Mouse (Mus musculus): ENCODE data around the gene Atat1.
"Not testable (repeated sequence)": the region's sequence is repeated elsewhere in the genome, so short reads cannot be mapped to it uniquely, and the experiment has no call there.

- TF ChIP-seq CTCF, POLR2A (IDR thresholded peaks at IDR 0.05; ENCODE audit: insufficient read depth, low read depth, low read length): not testable (repeated sequence)
Measured at GRCm38 (mm10) chr17:35935763-35936162, 25.9 kb upstream of the Atat1 start.

Measured in olfactory bulb, adult 2 months (tissue).